In the genomic region with DNA sequence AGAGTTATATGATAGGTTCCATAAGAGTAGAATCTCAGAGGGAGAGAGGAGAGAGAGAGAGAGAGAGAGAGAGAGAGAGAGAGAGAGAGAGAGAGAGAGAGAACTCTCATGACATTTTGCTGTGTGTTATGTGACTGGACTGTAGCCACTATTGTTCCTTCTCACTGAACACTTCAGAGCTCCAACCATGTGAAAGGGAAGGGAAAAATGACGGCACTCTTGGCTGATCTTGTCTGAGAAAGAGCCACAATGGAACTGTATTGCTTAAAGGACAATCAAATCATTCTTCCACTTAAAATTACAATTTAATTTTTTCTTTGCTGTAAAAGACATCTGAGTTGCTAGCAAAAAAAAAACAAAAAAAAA, we compare ENCODE assay signal across 20 mouse cellular contexts.
DNase-seq lines count a peak whose midpoint lies in the region; ATAC-seq and TF ChIP-seq lines count a peak whose summit lies in the region.
"Had no signal": no experiment of that assay in that cellular context is flagged by ENCODE, and none has a peak within 500 bp of the region (broad histone marks: within the 10 kb centered on the region; RNA-seq: fewer than 3 reads in every experiment).

No protein-coding gene starts in this region.

- H3K27ac ChIP-seq in heart, embryonic 11.5 days (ENCODE audit: low read depth, low read length): no peak overlapping the region
- no peak overlapping the region for H3K27ac ChIP-seq in liver, adult 2 months (replicated peaks; ENCODE audit: insufficient read depth, low read depth, low read length)
- H3K27ac ChIP-seq: liver, embryonic 14.5 days; midbrain, embryonic 10.5 days; neural tube, embryonic 13.5 days had no signal

- TF ChIP-seq CTCF in liver, adult 2 months (IDR thresholded peaks at IDR 0.05; ENCODE audit: low read depth, low read length): no peak
- TF ChIP-seq CTCF in brain, embryonic 14.5 days (IDR thresholded peaks at IDR 0.05; ENCODE audit: borderline replicate concordance, extremely low read depth, insufficient read depth, insufficient read length): no peak

- ATAC-seq in heart, embryonic 11.5 days (replicated peaks; ENCODE audit: insufficient number of reproducible peaks, low FRiP score, low TSS enrichment): no peak
- ATAC-seq: forebrain, postnatal 0 days had no signal

- H3K9ac ChIP-seq in heart, embryonic 11.5 days (ENCODE audit: low read depth, low read length): no peak overlapping the region
- no peak overlapping the region for H3K9ac ChIP-seq in liver, adult 2 months (ENCODE audit: low read depth, low read length)
- H3K9ac ChIP-seq: forebrain, postnatal 0 days; liver, embryonic 14.5 days; neural tube, embryonic 13.5 days had no signal

- WGBS in heart, embryonic 11.5 days (ENCODE audit: insufficient replicate concordance): 69% methylated on average over 1 of the region's 1 CpGs
- 13% methylated on average over 1 of the region's 1 CpGs for WGBS in liver, adult 2 months

- H3K36me3 ChIP-seq in heart, embryonic 11.5 days (ENCODE audit: control insufficient read depth, insufficient read depth, low read length): no peaks in the 10 kb centered on the region
- no peaks in the 10 kb centered on the region for H3K36me3 ChIP-seq in liver, adult 2 months (ENCODE audit: control insufficient read depth, insufficient read depth, low read length)
- H3K36me3 ChIP-seq: midbrain, embryonic 10.5 days; neural tube, embryonic 13.5 days had no signal

- no peaks in the 10 kb centered on the region for H3K27me3 ChIP-seq in heart, embryonic 11.5 days (ENCODE audit: control insufficient read depth, insufficient read depth, low read length)
- no peaks in the 10 kb centered on the region for H3K27me3 ChIP-seq in liver, adult 2 months (ENCODE audit: control insufficient read depth, insufficient read depth, low read length)
- H3K27me3 ChIP-seq: neural tube, embryonic 13.5 days had no signal

- no peak overlapping the region for H3K4me2 ChIP-seq in heart, embryonic 11.5 days
- H3K4me2 ChIP-seq: neural tube, embryonic 13.5 days had no signal

- no peak overlapping the region for H3K4me3 ChIP-seq in heart, embryonic 11.5 days (ENCODE audit: low read depth, low read length)
- H3K4me3 ChIP-seq in liver, adult 2 months (ENCODE audit: insufficient read depth, low read depth, low read length): no peak overlapping the region
- H3K4me3 ChIP-seq: midbrain, embryonic 10.5 days; neural tube, embryonic 13.5 days had no signal

- H3K79me2 ChIP-seq in liver, adult 2 months (ENCODE audit: control insufficient read depth, insufficient read depth, low read length): no peaks in the 10 kb centered on the region

- DNase-seq in heart, adult 11 months: peak; percentile 89
- peak; percentile 25 for DNase-seq in liver, adult 2 months (ENCODE audit: extremely low read depth, low read depth, low spot score)
- no peak for DNase-seq in liver
- DNase-seq in brain, embryonic 14.5 days (ENCODE audit: low read depth): peak; percentile 16
- peak; percentile 27 for DNase-seq in heart, postnatal 4 days
- no peak for DNase-seq in left cerebral cortex, adult 9 months (ENCODE audit: low spot score in 2 of 2)
- DNase-seq in urinary bladder, adult 18-20 months (ENCODE audit: low spot score in 2 of 2): no peak
- DNase-seq: adrenal gland, postnatal 36 days; B cell, adult 2 months; cerebellum, postnatal 25 days; forebrain, postnatal 0 days; gastrocnemius, postnatal 10 days; kidney, adult 18-20 months; kidney, postnatal 10 days; lung, postnatal 36 days; right cerebral cortex, postnatal 25 days had no signal

- H3K4me1 ChIP-seq in heart, embryonic 11.5 days (ENCODE audit: control insufficient read depth, insufficient read depth, low read length): peaks cover 6% of the 10 kb centered on the region; the same call in 1 of the 2 replicates
- H3K4me1 ChIP-seq in liver, adult 2 months (ENCODE audit: control insufficient read depth, insufficient read depth, low read length): peaks cover 9% of the 10 kb centered on the region
- H3K4me1 ChIP-seq: midbrain, embryonic 10.5 days; neural tube, embryonic 13.5 days had no signal

- no peaks in the 10 kb centered on the region for H3K9me3 ChIP-seq in heart, embryonic 11.5 days (replicated peaks; ENCODE audit: control insufficient read depth, low read length)
- H3K9me3 ChIP-seq: midbrain, embryonic 10.5 days; neural tube, embryonic 13.5 days had no signal

- no peak for TF ChIP-seq POLR2A in liver, adult 2 months (IDR thresholded peaks at IDR 0.05; ENCODE audit: extremely low read depth, insufficient read depth, low read length)
- TF ChIP-seq POLR2A in brain, embryonic 14.5 days (IDR thresholded peaks at IDR 0.05; ENCODE audit: borderline replicate concordance, extremely low read depth, insufficient read depth, insufficient read length, poor library complexity, severe bottlenecking): no peak

Comparison
In these comparisons a context has a peak if more than half of its experiments do, and no peak if none do; other contexts are left out.
1. DNase-seq: peak in heart, adult 11 months (single experiment), liver, adult 2 months (single experiment), brain, embryonic 14.5 days (single experiment) and heart, postnatal 4 days (single experiment); none in liver (single experiment), left cerebral cortex, adult 9 months (0 of 2) and urinary bladder, adult 18-20 months (0 of 2).